ENCODE assay signal across 16 mouse cellular contexts in genomic region chr5:21934173-21934698, GRCm38 (mm10).
A peak's percentile ranks its signal among the peaks of the same experiment; 100 is the strongest.
DNase-seq lines count a peak whose midpoint lies in the region; ATAC-seq and TF ChIP-seq lines count a peak whose summit lies in the region.
"Had no signal": no experiment of that assay in that cellular context is flagged by ENCODE, and none has a peak within 500 bp of the region (broad histone marks: within the 10 kb centered on the region; RNA-seq: fewer than 3 reads in every experiment).

No protein-coding gene starts in this region.

- H3K27ac ChIP-seq in hindbrain, embryonic 13.5 days: no peak overlapping the region
- H3K27ac ChIP-seq in hindbrain, embryonic 12.5 days: no peak overlapping the region
- no peak overlapping the region for H3K27ac ChIP-seq in hindbrain, postnatal 0 days
- H3K27ac ChIP-seq: heart, embryonic 10.5 days; liver, embryonic 15.5 days; stomach, embryonic 15.5 days had no signal

- peak; percentile 52 for DNase-seq in brain, adult 2 months (ENCODE audit: low read depth, low spot score)
- DNase-seq in brain, embryonic 14.5 days (ENCODE audit: low read depth): peak; percentile 37
- DNase-seq in hindbrain, postnatal 0 days (ENCODE audit: low spot score): peak; percentile 5
- no peak for DNase-seq in c-Kit-positive CD71-positive TER-119-positive erythroid progenitor cells, embryonic 14.5 days (ENCODE audit: low spot score)
- DNase-seq in layer of hippocampus, postnatal 36 days: no peak
- DNase-seq: adrenal gland, postnatal 25 days; gastrocnemius, postnatal 25 days; kidney, adult 2 months; kidney, postnatal 36 days; layer of hippocampus, adult 9-11 months had no signal

- no peaks in the 10 kb centered on the region for H3K36me3 ChIP-seq in hindbrain, embryonic 13.5 days
- no peaks in the 10 kb centered on the region for H3K36me3 ChIP-seq in hindbrain, embryonic 12.5 days
- no peaks in the 10 kb centered on the region for H3K36me3 ChIP-seq in hindbrain, postnatal 0 days (ENCODE audit: insufficient read depth, low read length)
- H3K36me3 ChIP-seq: heart, embryonic 10.5 days; stomach, embryonic 15.5 days had no signal

- TF ChIP-seq POLR2A in brain, embryonic 14.5 days (IDR thresholded peaks at IDR 0.05; ENCODE audit: borderline replicate concordance, extremely low read depth, insufficient read depth, insufficient read length, poor library complexity, severe bottlenecking): no peak

- no peaks in the 10 kb centered on the region for H3K27me3 ChIP-seq in hindbrain, embryonic 13.5 days
- no peaks in the 10 kb centered on the region for H3K27me3 ChIP-seq in hindbrain, embryonic 12.5 days
- H3K27me3 ChIP-seq in hindbrain, postnatal 0 days (ENCODE audit: insufficient read depth, low read length): no peaks in the 10 kb centered on the region
- H3K27me3 ChIP-seq: liver, embryonic 15.5 days; stomach, embryonic 15.5 days had no signal

- H3K4me3 ChIP-seq in hindbrain, embryonic 13.5 days: no peak overlapping the region
- no peak overlapping the region for H3K4me3 ChIP-seq in hindbrain, embryonic 12.5 days
- H3K4me3 ChIP-seq in hindbrain, postnatal 0 days (ENCODE audit: low read length): no peak overlapping the region
- H3K4me3 ChIP-seq: heart, embryonic 10.5 days; liver, embryonic 15.5 days; stomach, embryonic 15.5 days had no signal

- no peak for TF ChIP-seq CTCF in brain, embryonic 14.5 days (IDR thresholded peaks at IDR 0.05; ENCODE audit: borderline replicate concordance, extremely low read depth, insufficient read depth, insufficient read length)
- no peak for TF ChIP-seq CTCF in hindbrain, postnatal 0 days (IDR thresholded peaks at IDR 0.05; ENCODE audit: low read depth)

- H3K9ac ChIP-seq in hindbrain, embryonic 13.5 days: no peak overlapping the region
- no peak overlapping the region for H3K9ac ChIP-seq in hindbrain, embryonic 12.5 days
- H3K9ac ChIP-seq in hindbrain, postnatal 0 days (replicated peaks; ENCODE audit: low read length): no peak overlapping the region
- H3K9ac ChIP-seq: liver, embryonic 15.5 days; stomach, embryonic 15.5 days had no signal

- H3K4me1 ChIP-seq in hindbrain, embryonic 13.5 days (replicated peaks): peaks cover 15% of the 10 kb centered on the region
- H3K4me1 ChIP-seq in hindbrain, embryonic 12.5 days: 0 out of 2 replicates have a peak, but pooled peaks cover 5% of the 10 kb centered on the region
- H3K4me1 ChIP-seq in hindbrain, postnatal 0 days (ENCODE audit: insufficient read depth, low read length): peaks cover 8% of the 10 kb centered on the region
- H3K4me1 ChIP-seq: liver, embryonic 15.5 days; stomach, embryonic 15.5 days had no signal

- 76% methylated on average over 4 of the region's 4 CpGs for WGBS in hindbrain, embryonic 13.5 days
- 79% methylated on average over 4 of the region's 4 CpGs for WGBS in hindbrain, embryonic 12.5 days
- WGBS in hindbrain, postnatal 0 days: 71% methylated on average over 4 of the region's 4 CpGs

- peak; percentile 60; the same call in 1 of the 2 replicates for ATAC-seq in hindbrain, embryonic 13.5 days (ENCODE audit: low FRiP score)
- ATAC-seq in hindbrain, embryonic 12.5 days (ENCODE audit: low FRiP score): no peak
- ATAC-seq in hindbrain, postnatal 0 days: 0 out of 2 replicates have a peak, but pooled peaks have one; percentile 15
- ATAC-seq: lung, postnatal 0 days had no signal

- H3K4me2 ChIP-seq in hindbrain, embryonic 13.5 days: no peak overlapping the region
- no peak overlapping the region for H3K4me2 ChIP-seq in hindbrain, embryonic 12.5 days (replicated peaks)
- H3K4me2 ChIP-seq in hindbrain, postnatal 0 days (ENCODE audit: low read depth, low read length): no peak overlapping the region
- H3K4me2 ChIP-seq: liver, embryonic 15.5 days; stomach, embryonic 15.5 days had no signal

- H3K9me3 ChIP-seq in hindbrain, embryonic 13.5 days: no peaks in the 10 kb centered on the region
- no peaks in the 10 kb centered on the region for H3K9me3 ChIP-seq in hindbrain, embryonic 12.5 days (replicated peaks)
- no peaks in the 10 kb centered on the region for H3K9me3 ChIP-seq in hindbrain, postnatal 0 days (ENCODE audit: low read length)
- H3K9me3 ChIP-seq: heart, embryonic 10.5 days; liver, embryonic 15.5 days; stomach, embryonic 15.5 days had no signal

Comparison
In these comparisons a context has a peak if more than half of its experiments do, and no peak if none do; other contexts are left out.
1. DNase-seq: peak in brain, adult 2 months (single experiment), brain, embryonic 14.5 days (single experiment) and hindbrain, postnatal 0 days (single experiment); none in c-Kit-positive CD71-positive TER-119-positive erythroid progenitor cells, embryonic 14.5 days (single experiment) and layer of hippocampus, postnatal 36 days (0 of 2).